Mouse (Mus musculus) forebrain, postnatal 0 days (tissue): ENCODE data around the gene Aimp1. TPM values are rescaled to one million over a fixed set of nuclear protein-coding genes. Genes with fewer than 3 reads are reported as not detected.

Experiments used
- ATAC-seq: fragments of 200-750 bp; cut with Nextera tagmentation; 2 replicates; pipeline ENCODE4 v1.8.0; 2017; ENCODE audit warnings: mild to moderate bottlenecking, moderate library complexity
- DNase-seq: peaks from one replicate; pipeline ENCODE4 v3.0.0-alpha.2; 2015
- H3K27ac ChIP-seq: fragments of 300-500 bp; sonication (generic); 2 replicates; pipeline ENCODE4 v1.5.1; 2014; ENCODE audit warnings: low read depth, mild to moderate bottlenecking, antibody characterized with exemption, low read length, moderate library complexity, mixed read lengths
- H3K27me3 ChIP-seq: fragments of 300-500 bp; sonication (generic); 2 replicates; pipeline ENCODE4 v1.6.1; 2014; ENCODE audit warnings: mild to moderate bottlenecking, low read length, mixed read lengths; ENCODE audit not compliant: insufficient read depth
- H3K36me3 ChIP-seq: fragments of 300-500 bp; sonication (generic); 2 replicates; pipeline ENCODE4 v1.6.1; 2014; ENCODE audit warnings: mild to moderate bottlenecking, moderate library complexity; ENCODE audit not compliant: insufficient read depth
- H3K4me1 ChIP-seq: fragments of 300-500 bp; sonication (generic); 2 replicates; pipeline ENCODE4 v1.6.1; 2014; ENCODE audit warnings: antibody characterized with exemption; ENCODE audit not compliant: insufficient read depth
- H3K4me2 ChIP-seq: fragments of 300-500 bp; sonication (generic); 2 replicates; pipeline ENCODE4 v1.6.1; 2014; ENCODE audit warnings: low read depth, mild to moderate bottlenecking, moderate library complexity
- H3K4me3 ChIP-seq: fragments of 300-500 bp; sonication (generic); 2 replicates; pipeline ENCODE4 v1.5.1; 2014; ENCODE audit warnings: low read depth, low read length, mixed read lengths
- H3K9ac ChIP-seq: fragments of 300-500 bp; sonication (generic); 2 replicates; pipeline ENCODE4 v1.6.1; 2014; ENCODE audit warnings: mild to moderate bottlenecking
- H3K9me3 ChIP-seq: fragments of 300-500 bp; sonication (generic); 2 replicates; pipeline ENCODE4 v1.6.1; 2016; ENCODE audit warnings: low read length
- CTCF ChIP-seq: sonication (generic); IDR thresholded peaks from 2 replicates; pipeline ENCODE4 v1.5.1; 2016; ENCODE audit warnings: antibody characterized with exemption, control low read depth, low read depth
- WGBS: fragments of 180-500 bp; shearing (Covaris S2); extraction: QIAGEN DNeasy Blood & Tissue Kit; methylation state at CpG from one replicate; pipeline ENCODE4 v1.1.7; 2014; 5-methylcytosine and 5-hydroxymethylcytosine counted together
- polyA plus RNA-seq: library from polyadenylated mRNA; unstranded; fragments of >200 nt; fragmentation: Nextera tagmentation; extraction: Ambion mirVana; gene quantifications from 2 replicates; pipeline ENCODE4 v1.2.1, GENCODE M21; 2015
- total RNA-seq: library from RNA; depleted of rRNA; stranded (reverse); fragments of >200 nt; gene quantifications from 2 replicates; pipeline ENCODE4 v1.2.3, GENCODE M21; 2014; rRNA removed

The Aimp1 gene
- total RNA-seq = 82.9 and 115 TPM in 2 replicates
- 65.5 and 76.9 TPM in 2 replicates for polyA plus RNA-seq

GRCm38 (mm10) chr3:132684231-132684928, at the start of gene Aimp1:
Aimp1 (minus strand) TSS chr3:132684370.
- DNase-seq (no peak), ATAC-seq (no peak)
- H3K4me2 ChIP-seq = peak within 1 kb of the TSS; percentile 63
- peak within 1 kb of the TSS; percentile 89 for H3K9ac ChIP-seq
- 2% methylated on average over 27 of the region's 27 CpGs for WGBS
- no peaks in the 10 kb centered on the region for H3K9me3 ChIP-seq
- peak within 1 kb of the TSS; percentile 92 for H3K27ac ChIP-seq
- no peaks in the 10 kb centered on the region for H3K27me3 ChIP-seq
- TF ChIP-seq CTCF = no peak
- H3K4me1 ChIP-seq = peaks cover 9% of the 10 kb centered on the region; the same call in 1 of the 2 replicates
- H3K36me3 ChIP-seq = 0 out of 2 replicates have a peak, but pooled peaks cover 3% of the 10 kb centered on the region
- peak within 1 kb of the TSS; percentile 79 for H3K4me3 ChIP-seq

- no peak overlapping the region for H3K9ac ChIP-seq
- H3K27ac ChIP-seq = no peak overlapping the region
- DNase-seq (no peak), ATAC-seq (no peak)
- no peaks in the 10 kb centered on the region for H3K9me3 ChIP-seq
- WGBS = 96% methylated on average over 3 of the region's 3 CpGs
- H3K4me1 ChIP-seq = no peaks in the 10 kb centered on the region
- no peak for TF ChIP-seq CTCF
- H3K4me3 ChIP-seq = no peak overlapping the region
- H3K27me3 ChIP-seq = no peaks in the 10 kb centered on the region
- H3K4me2 ChIP-seq = no peak overlapping the region
- peaks cover 50% of the 10 kb centered on the region for H3K36me3 ChIP-seq
These were observed 40.2 kb upstream of the Aimp1 start for GRCm38 (mm10) chr3:132724326-132724725.

- Histone ChIP-seq H3K4me1 (no peaks in the 10 kb centered on the region), H3K27me3 (no peaks in the 10 kb centered on the region), H3K9ac (no peak overlapping the region), H3K36me3 (peaks cover 14% of the 10 kb centered on the region), H3K4me3 (no peak overlapping the region), H3K27ac (no peak overlapping the region), H3K4me2 (no peak overlapping the region), H3K9me3 (no peaks in the 10 kb centered on the region)
- no peak for TF ChIP-seq CTCF
- WGBS = 97% methylated on average over 4 of the region's 4 CpGs
- ATAC-seq = no peak
- no peak for DNase-seq
These were observed 33.1 kb upstream of the Aimp1 start for GRCm38 (mm10) chr3:132717316-132717715.

- H3K4me1 ChIP-seq = no peaks in the 10 kb centered on the region
- H3K9me3 ChIP-seq = no peaks in the 10 kb centered on the region
- no peaks in the 10 kb centered on the region for H3K36me3 ChIP-seq
- WGBS = 88% methylated on average over 5 of the region's 5 CpGs
- no peak overlapping the region for H3K27ac ChIP-seq
- H3K4me2 ChIP-seq = no peak overlapping the region
- DNase-seq (no peak), ATAC-seq (no peak)
- H3K9ac ChIP-seq = no peak overlapping the region
- H3K4me3 ChIP-seq = no peak overlapping the region
- no peak for TF ChIP-seq CTCF
- H3K27me3 ChIP-seq = no peaks in the 10 kb centered on the region
These were observed 29.7 kb upstream of the Aimp1 start for GRCm38 (mm10) chr3:132713913-132714312.

GRCm38 (mm10) chr3:132706977-132707376, 22.8 kb upstream of the Aimp1 start:
- DNase-seq = no peak
- Histone ChIP-seq H3K27ac (no peak overlapping the region), H3K9ac (no peak overlapping the region), H3K4me2 (no peak overlapping the region), H3K36me3 (peaks cover 3% of the 10 kb centered on the region; the same call in 1 of the 2 replicates), H3K4me1 (no peaks in the 10 kb centered on the region), H3K9me3 (no peaks in the 10 kb centered on the region), H3K4me3 (no peak overlapping the region), H3K27me3 (no peaks in the 10 kb centered on the region)
- ATAC-seq = no peak
- 82% methylated on average over 4 of the region's 4 CpGs for WGBS
- TF ChIP-seq CTCF = no peak

GRCm38 (mm10) chr3:132704216-132704615, 20.0 kb upstream of the Aimp1 start:
- TF ChIP-seq CTCF = no peak
- ATAC-seq = no peak
- no peaks in the 10 kb centered on the region for H3K27me3 ChIP-seq

GRCm38 (mm10) chr3:132701368-132701767, 17.2 kb upstream of the Aimp1 start:
- peak; percentile 63; the same call in 1 of the 2 replicates for ATAC-seq
- TF ChIP-seq CTCF = peak; percentile 82
- H3K9me3 ChIP-seq = no peaks in the 10 kb centered on the region
- peaks cover 10% of the 10 kb centered on the region for H3K36me3 ChIP-seq
- 67% methylated on average over 3 of the region's 3 CpGs for WGBS
- no peak overlapping the region for H3K9ac ChIP-seq
- H3K4me2 ChIP-seq = no peak overlapping the region
- H3K4me1 ChIP-seq = no peaks in the 10 kb centered on the region
- H3K27me3 ChIP-seq = no peaks in the 10 kb centered on the region
- H3K27ac ChIP-seq = no peak overlapping the region
- DNase-seq = peak; percentile 64
- no peak overlapping the region for H3K4me3 ChIP-seq

More at GRCm38 (mm10) chr3:132704216-132704615, 20.0 kb upstream of the Aimp1 start:
- Histone ChIP-seq H3K27ac (no peak overlapping the region), H3K9ac (no peak overlapping the region), H3K9me3 (no peaks in the 10 kb centered on the region), H3K36me3 (peaks cover 10% of the 10 kb centered on the region), H3K4me3 (no peak overlapping the region), H3K4me1 (no peaks in the 10 kb centered on the region), H3K4me2 (no peak overlapping the region)
- no peak for DNase-seq
- 83% methylated on average over 3 of the region's 3 CpGs for WGBS
